Mouse (Mus musculus) frontal cortex, postnatal 14 days (tissue): ENCODE results near the gene 2810408A11Rik.
"Not testable (repeated sequence)": the region's sequence is repeated elsewhere in the genome, so short reads cannot be mapped to it uniquely, and the experiment has no call there.

Source experiments
- DNase-seq, 2 experiments: peaks; one replicate each; pipeline ENCODE4 v3.0.0; 2022; ENCODE audit warnings: low spot score in 2 of 2

The 2810408A11Rik gene

DNA sequence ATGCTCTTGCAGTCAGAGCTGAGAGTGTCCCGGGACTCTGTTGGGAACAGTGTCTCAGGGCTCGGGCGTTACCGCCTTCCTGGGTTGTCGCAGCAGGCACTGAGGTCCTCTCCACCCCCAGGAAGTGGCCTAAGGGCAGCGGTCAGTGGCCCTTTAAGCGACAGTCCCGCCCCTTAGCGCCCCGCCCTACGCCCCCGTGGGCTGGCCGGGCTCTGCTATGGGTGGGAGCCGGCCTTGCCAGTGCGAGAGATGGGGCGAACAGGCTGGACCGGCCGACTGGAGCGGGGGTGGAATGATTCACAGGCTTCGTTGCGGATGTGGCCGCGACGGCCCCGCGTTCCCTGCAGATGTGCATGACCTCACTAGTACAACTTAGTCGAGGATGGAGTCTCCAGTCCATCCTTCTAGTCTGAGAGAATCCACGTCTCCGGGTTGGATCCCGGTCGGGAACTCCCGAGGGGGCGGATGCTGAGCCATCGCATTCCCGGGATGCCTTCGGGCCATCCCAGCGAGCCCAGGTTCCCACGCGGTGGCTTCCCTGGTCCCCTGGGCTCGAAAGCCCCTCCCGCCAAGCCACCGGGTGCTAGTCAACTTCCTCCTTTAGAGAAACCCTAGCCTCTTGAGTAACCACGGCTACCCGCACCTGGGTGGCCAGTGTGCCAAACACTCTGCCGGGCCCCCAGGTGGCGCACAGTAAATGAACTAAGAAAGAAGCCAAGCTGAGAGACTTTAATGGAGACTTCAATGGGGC, 19.8 kb downstream of the 2810408A11Rik start, which contains the start of gene Kctd11:
TSS of gene Kctd11 (minus strand) at position 554 of the 751 bp plus-strand sequence.
- DNase-seq, result peak; percentile 46 to 57

DNA sequence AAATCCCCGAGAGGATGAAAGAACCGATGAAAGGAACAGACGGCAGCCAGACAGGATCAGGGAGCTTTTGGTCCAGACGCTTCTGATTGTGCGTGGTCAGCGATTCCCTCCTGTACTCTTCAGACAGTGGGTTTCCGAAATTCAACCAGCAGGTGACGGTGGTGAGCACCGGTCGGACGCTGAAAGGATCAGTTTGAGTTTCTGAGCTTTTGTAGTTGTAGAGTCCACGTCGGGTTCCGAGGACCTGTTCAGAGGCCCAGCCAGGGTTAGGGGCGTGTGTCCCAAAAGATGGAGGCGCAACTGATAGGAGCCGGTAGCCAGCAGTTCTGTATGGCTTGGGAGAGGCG, 20.3 kb downstream of the 2810408A11Rik start:
- DNase-seq, result peak in 1 of 2 experiments; percentile 48

DNA sequence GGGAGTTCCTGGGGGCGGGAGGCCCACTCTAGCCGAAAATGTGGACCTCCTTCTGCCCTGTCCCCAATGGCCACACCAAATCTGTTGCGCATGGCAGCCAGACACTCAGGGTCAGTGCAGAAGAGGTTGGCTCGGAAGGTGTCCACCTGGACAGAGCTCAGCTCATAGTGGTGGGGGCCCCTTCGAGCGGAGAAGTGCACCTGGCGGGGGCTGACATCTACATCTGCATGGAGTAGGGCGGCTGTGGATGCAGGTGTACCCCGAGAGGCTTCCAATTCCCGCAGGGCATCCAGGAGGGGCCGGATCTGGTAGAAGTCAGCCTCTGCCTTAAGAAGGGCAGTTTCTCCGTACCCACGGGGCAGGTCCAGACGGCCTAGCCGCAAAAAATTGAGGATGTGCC, 21.1 kb downstream of the 2810408A11Rik start:
- DNase-seq, result no peak

DNA sequence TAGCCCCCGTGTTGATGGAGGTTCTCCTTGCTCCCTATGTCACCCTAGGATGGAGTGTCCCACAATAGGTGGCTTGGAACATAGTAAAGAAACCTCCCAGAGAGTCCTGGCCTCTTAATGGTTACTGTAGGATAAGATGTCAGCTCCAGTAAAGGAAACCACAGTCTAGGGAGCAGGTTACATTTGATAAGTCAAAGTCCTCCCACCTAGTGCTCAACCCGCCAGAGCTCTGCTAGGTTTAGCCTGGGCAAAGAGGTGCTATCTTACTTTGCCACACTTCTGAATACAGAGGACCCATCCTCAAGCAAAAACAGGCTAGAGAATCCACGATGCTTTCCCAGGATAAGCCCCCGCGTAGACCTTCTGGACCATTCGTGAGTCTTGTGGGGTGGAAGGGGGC, 21.8 kb downstream of the 2810408A11Rik start:
- no peak for DNase-seq

DNA sequence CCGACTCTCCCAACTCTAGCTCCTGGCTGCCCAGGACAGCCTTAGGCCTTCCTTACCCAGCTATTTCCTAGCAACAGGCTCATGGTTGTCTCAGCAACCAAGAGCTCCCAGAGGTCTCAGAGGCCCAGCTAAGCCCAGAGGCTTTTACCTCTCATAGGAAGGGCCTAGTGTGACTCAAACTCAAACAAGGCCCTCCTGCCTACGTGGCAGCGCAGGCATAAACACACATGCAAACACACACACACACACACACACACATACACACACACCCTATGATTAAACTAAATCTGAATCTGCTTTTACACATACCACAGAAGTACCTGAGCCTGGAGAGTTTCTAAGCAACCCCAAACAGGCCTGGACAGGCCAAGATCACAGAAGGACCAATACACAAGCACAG, 22.4 kb downstream of the 2810408A11Rik start:
- DNase-seq, result no peak

DNA sequence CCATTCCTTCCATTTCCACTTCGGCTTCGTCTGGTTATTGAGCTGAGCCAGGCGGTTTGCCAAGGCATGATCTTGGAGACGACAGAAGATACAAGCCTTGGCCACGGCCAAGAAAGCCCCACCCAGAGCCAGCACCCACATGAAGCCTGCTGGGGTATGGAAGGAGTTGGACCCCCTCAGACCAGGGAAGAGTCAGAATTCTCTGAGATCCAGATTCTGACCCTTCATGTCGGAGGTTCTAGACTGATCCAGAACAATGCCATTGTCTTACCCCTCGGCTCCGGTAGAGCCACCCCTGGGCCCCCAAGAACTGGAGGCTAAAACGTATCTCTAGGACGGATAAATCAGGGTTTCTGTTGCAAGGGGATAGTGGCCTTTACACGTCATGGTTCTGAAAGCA, 22.9 kb downstream of the 2810408A11Rik start, which contains the start of gene Tmem95:
TSS of gene Tmem95 (minus strand) at position 141 of the 400 bp plus-strand sequence.
- DNase-seq, result no peak

DNA sequence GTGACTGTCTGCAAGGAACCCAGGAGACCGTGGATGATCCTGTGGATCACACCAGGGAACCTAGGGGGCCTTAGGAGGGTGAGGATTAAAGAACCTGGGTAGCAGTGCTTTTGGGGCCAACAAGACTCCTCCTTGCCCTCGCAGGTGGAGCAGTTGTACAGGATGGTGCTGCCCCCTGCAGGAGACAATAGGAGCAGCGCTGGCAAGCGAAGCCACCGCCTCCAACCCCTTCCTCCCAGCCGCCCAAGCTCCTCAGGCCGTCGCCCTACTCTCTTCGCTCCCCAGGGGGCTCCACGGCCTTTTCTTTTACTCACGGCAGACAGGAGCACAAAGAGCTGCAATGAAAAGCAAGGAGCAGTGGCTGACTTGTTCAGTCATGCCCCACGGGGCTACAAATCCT, 23.9 kb downstream of the 2810408A11Rik start:
- peak; percentile 61 to 68 for DNase-seq

DNA sequence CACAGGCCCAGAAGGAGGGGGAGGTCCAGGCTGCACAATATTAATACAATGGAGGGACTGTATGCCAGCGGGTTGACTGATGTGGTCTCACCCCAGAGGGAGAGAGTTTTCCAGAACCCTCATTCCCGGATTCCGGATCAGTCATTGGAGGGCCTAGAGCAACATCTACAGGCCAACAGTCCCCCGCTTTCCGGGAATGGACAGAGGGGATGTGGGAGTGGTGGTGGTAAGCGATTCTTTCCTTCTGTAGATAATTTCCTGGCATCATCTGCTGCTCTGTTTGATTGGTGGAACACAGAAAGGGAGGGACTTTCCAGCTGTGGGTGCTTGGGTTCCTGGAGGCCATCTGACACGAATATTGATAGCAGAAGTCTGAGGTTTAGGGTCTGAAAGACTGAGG, 24.6 kb downstream of the 2810408A11Rik start:
- no peak for DNase-seq

DNA sequence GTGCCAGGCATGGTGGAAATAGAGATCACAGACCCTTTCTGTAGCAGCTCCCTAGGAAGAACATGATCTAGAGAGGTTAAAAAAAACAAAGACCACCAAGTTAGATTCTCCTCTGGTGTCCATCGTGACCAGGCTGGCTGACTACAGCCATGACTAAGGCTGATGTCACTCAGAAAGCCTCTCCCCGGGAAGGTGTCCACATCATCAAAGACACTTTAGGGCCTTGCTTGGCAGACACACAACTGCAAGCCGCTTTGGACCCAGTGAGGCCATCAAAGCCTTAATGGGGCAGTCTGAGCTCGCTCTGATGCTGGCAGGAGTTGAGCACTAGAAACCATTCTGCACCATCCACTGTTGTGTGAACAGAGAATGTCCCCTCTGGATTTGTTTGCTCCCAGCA, 28.3 kb downstream of the 2810408A11Rik start:
- DNase-seq, result no peak

DNA sequence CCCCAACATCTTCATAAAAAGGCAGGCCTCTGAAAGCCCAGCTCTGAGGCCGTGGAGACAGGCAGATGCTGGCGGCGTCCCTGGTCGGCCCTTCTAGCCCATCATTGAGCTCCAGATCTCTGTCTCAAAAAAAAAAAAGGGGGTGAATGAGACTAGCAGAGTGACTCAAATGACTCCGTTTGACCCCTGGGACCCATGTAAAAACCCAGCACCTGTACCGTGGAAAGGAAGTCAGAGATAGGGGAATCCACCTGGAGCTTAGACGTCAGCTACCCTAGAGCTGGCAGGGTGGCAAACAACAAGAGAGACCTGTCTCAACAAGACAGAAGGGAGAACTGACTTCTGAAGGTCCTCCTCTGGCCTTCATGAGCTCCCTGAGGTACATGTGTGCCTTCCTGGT, 29.0 kb downstream of the 2810408A11Rik start:
- DNase-seq, result no peak

DNA sequence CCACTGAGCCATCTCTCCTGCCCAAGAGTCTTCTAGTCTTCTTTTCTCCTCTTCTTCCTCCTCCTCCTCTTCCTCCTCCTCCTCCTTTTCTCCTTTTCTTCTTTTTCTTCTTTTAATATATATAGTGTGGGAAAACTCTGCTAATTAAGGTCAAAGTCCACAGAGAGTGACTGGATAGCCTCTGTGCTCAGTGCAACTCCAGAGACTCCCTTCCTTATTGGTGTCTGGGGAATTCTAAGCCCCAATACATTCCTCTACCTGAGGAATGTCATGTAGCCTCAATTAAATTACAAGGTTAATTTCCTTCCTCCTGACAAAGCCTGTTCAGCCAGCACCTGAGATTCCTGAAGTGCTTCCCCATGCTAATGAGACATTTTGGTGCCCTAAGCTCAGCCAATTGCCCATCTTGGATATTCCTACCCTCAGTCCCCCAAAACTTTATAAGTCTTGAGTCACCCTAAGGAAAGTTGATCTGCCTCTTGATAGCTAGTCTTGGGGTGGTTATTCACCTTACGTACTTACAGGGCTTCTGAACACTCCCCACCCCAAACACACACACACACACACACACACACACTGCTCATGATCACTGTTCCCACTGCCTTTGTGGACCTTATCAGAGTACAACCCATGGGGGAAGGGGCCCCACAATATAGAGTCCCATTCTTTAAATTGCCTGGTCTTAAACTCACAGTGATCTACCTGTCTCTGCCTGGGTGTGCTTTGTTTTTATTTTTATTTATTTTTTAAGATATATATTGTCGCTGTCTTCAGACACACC, 30.3 kb downstream of the 2810408A11Rik start:
- DNase-seq, result no peak

DNA sequence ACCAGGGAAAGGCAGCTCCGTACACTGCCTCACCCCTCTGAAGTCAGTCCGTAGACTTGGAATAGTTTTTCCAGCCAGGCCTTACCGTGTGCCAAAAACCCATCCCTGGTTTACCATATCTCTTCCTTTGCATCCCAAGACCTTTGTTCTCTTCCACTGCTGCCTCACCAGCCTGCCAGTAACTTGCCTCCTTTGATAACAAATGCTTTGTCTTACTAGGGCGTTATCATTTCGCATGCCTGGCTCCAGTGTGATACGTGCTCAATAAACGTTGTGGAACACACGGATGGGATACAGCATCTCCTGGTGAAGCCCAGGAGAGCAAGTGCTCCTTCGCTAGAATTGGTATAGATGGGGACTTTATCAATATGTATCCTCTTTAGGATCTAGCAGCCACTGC, 33.5 kb downstream of the 2810408A11Rik start:
- DNase-seq, result no peak

DNA sequence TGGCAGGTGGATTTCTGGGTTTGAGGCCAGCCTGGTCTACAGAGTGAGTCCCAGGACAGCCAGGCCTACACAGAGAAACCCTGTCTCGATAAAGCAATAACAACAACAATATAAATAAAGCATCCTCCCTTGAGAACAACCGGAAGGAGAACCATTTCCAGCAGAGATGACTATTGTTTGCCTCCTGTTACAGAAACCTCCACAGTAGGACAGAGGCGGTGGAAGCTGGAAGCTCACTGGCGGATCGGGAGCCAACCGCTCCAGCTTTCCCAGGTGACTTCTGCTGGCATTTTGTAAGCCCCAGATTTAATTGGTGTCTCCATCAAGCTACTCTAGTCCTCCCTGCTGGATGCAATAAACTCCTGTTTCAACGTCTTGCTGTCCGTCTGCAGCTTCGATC, 35.2 kb downstream of the 2810408A11Rik start:
- DNase-seq, result no peak

DNA sequence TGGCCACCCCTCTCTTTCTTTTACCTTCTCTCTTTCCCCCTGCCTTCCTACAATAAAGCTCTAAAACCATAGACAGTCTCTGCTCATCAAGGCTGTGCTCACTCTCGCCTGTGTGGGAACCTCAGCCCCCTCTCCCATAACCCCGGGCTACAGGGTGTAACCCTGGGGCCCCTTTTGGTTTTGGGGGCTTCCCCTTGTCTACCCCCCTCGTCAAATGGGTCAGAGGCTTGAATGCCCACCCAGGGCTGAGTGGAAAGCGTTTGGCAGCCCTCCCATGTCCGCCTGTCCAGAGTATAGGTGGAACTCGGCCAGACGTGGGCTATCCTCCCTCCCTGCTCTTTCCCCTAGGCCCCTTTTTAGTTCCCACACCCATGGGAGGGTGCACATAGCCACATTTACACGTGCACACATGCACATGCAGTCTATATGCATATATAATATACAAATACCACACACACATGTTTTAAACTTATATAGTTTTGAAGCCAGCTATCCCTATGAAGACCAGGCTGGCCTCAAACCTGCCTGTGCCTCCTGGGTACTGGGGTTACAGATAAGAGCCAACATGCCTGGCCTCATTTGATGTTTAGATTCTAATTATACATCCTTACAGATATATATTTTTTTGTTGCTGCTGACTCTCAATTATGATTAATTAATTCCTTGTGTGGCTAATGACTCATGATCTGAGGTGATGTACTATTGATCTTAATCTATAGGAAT, 36.5 kb downstream of the 2810408A11Rik start:
- DNase-seq, result no peak

DNA sequence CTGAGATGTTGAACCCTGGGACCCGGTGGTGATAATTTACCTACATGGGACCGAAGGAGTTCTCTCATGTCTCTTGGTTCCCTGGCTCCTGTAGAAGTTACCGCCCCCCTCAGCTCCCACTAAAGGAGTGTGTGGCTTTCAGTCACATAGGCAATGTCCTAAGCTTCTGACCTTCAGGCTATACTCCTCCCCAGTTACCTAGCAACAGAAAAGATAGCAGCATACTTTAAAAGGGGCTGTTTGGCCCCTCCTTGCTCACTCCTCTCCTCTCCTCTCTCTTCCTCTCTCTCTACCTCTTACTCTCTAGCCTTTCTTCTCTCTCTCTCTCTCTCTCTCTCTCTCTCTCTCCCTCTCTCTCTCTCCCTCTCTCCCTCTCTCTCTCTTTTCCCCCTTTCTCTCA, 37.1 kb downstream of the 2810408A11Rik start:
- not testable (repeated sequence) for DNase-seq

DNA sequence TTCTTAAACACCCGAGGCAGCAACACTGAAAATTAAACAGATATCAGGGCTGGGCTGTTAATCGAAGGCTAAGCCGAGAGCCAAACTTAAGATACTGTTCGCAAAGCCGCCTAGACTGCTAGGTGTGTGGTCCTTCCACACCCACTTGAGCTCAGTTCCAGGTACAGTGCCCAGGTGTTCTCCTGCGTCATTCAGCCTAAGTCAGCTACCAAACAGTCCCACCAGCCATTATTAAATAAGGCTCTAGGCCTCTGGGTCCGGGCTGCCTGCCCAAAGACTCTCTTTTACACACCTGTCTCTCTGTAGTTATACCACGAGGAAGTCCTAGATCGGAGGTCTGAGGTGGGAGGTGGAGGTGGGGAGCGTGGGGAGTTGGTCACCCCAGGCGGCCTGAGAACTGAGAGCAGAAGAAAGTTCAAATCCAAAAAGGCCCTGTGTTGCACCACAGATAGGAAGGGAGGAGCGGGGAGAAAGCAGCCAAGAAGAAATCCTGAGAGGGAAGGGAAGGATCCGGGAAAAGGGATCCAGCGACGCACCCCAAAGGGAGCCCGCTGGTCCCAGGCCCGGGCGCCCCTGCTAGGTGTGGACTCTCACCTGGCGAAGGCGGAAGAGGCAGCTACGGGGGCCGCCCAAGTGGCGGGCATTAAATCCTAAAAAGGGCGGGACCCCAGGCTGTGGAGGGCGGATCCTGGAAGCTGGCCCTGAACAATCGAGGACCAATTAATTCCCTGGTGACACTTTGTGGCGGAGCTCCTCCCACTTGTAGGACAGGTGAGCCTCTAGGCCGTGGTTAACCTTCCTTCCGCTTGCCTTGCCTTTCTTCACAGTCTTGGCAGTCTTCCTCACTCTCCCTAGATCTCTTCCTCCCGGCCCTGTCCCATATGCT, 42.4 kb downstream of the 2810408A11Rik start, which contains the start of gene Tnk1:
TSS of gene Tnk1 (minus strand) at position 618 of the 886 bp plus-strand sequence.
- DNase-seq, result no peak

DNA sequence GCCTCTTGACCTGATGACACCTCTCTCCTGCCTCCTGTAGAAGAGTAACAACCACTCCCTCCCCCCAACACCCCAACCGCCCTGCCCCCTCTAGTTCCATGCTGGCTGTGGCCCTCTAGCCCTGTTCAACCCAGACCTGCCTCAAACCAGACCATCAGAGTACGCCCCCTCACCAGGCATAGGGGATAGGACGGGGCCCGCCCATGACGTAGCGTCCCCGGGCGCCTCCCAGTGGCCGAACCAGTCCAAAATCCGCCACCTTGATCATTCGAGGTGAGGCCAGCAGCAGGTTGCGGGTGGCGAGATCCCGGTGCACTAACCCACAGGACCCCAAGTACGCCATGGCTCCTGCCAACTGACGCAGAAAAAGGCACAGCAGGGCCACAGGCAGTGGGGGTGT, 45.4 kb downstream of the 2810408A11Rik start:
- no peak for DNase-seq

DNA sequence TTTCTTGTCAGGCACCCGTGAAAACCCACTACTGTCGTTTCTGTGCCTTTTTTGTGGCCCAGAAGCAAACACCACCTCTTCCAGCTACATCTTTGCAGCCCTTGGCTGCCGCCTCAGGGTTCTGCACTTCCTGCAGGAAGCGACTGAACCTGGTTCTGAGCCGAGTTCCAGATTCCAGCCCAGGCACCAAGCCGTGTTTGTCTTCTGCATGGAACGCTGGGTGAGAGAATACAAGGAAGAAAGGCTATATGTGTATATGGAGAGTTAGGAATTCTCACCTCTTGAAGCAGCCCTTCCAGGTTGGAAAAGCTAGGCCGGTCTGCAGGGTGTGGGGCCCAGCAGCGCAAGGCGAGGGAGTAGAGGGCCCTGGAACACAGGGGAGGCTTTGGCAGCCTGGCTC, 46.1 kb downstream of the 2810408A11Rik start:
- DNase-seq, result no peak

DNA sequence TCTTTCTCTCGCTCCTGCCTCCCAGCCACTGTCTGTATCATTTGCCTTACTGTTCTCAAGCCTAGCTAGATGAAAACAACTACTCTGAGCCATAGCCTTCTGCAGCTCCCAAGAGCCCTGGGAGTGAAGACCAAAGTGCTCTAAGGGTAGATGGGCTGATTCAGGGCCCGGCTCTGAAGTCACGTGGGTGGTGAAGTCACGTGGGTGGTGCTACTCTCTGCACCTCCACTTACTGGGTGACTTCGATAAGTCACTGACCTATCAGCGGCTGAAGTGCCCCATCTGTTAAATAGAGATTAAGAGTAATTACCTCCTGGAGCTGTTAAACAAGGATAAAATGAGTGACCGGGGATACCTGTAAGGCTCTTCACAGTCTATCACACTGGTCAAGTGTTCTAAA, 46.8 kb downstream of the 2810408A11Rik start:
- no peak for DNase-seq

DNA sequence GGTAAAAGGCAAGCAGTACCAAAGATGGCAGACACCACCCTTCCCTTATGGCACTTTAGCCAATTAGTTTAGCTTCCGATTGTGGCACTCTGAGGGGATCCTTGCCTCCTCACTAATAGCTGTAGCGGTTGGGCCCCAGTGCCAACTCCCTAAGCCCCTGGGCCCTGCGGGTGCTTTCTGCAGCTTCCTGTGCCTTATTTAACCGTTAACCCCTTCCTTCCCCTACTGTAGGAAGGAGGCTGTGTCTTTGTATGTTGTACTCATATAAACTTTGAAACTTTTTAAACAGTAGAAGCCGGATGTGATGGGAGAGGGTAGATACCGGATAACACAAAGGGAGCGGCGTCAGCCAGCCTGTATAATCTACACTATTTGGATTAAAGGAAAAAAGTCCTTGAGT, 50.0 kb downstream of the 2810408A11Rik start:
- DNase-seq, result no peak

DNA sequence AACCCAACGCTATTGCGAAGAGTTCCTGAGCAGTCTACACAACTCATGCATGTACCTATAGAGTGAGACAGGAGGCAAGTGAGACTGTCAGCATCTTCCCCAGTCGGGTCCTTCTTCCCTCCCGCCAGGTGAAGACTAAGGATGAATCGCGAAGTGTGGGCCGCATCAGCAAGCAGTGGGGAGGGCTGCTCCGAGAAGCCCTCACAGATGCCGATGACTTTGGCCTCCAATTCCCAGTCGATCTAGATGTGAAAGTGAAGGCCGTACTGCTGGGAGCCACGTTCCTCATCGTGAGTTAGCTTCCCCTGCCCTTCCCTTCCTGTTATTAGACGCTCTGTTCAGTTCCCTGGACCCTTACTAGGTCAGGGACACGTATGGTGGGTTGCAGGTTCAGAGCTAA, 50.9 kb downstream of the 2810408A11Rik start:
- no peak for DNase-seq
